Mouse (Mus musculus): ENCODE results near the gene S100a2. TPM values are rescaled to one million over a fixed set of nuclear protein-coding genes. Genes with fewer than 3 reads are reported as not detected.

S100a2 gene
- polyA plus RNA-seq, 1 experiment from 2014 or later: not detected

- Histone ChIP-seq H3K4me3 (ENCODE audit: control insufficient read depth in 1 of 2, insufficient read depth in 1 of 2, low read depth in 1 of 2, low read length in 2 of 2) (no peak overlapping the region), H3K4me1 (ENCODE audit: control insufficient read depth in 2 of 2, insufficient read depth in 2 of 2, low read length in 2 of 2) (peaks cover 5 to 12% of the 10 kb centered on the region in 2 experiments; a peak in 3 of 4 replicates), H3K9ac (ENCODE audit: low read length) (no peak overlapping the region), H3K27ac (replicated peaks in 1 of 2; ENCODE audit: control insufficient read depth in 1 of 2, insufficient read depth in 1 of 2, low read depth in 2 of 2, low read length in 2 of 2) (no peak overlapping the region), H3K27me3 (ENCODE audit: control insufficient read depth, insufficient read depth, low read length) (peaks cover 4% of the 10 kb centered on the region), H3K36me3 (ENCODE audit: control insufficient read depth, insufficient read depth, low read length) (no peaks in the 10 kb centered on the region), H3K4me2 (ENCODE audit: low read length) (no peak overlapping the region), H3K9me3 (ENCODE audit: control insufficient read depth, low read length) (no peaks in the 10 kb centered on the region)
- ATAC-seq (ENCODE audit: insufficient number of reproducible peaks, insufficient read depth, low FRiP score, low read depth): no peak
- 76% methylated on average over 3 of the region's 3 CpGs for WGBS
Observed at GRCm38 (mm10) chr3:90611494-90611893, 21.4 kb downstream of the S100a2 start.

GRCm38 (mm10) chr3:90612061-90612460, 22.0 kb downstream of the S100a2 start:
- WGBS: 63% methylated on average over 4 of the region's 4 CpGs
- Histone ChIP-seq H3K9me3 (ENCODE audit: control insufficient read depth, low read length) (no peaks in the 10 kb centered on the region), H3K4me1 (ENCODE audit: control insufficient read depth in 2 of 2, insufficient read depth in 2 of 2, low read length in 2 of 2) (peaks cover 5 to 12% of the 10 kb centered on the region in 2 experiments; a peak in 3 of 4 replicates), H3K27me3 (ENCODE audit: control insufficient read depth, insufficient read depth, low read length) (peaks cover 4% of the 10 kb centered on the region), H3K4me2 (ENCODE audit: low read length) (no peak overlapping the region), H3K4me3 (ENCODE audit: control insufficient read depth in 1 of 2, insufficient read depth in 1 of 2, low read depth in 1 of 2, low read length in 2 of 2) (no peak overlapping the region), H3K9ac (ENCODE audit: low read length) (no peak overlapping the region), H3K36me3 (ENCODE audit: control insufficient read depth, insufficient read depth, low read length) (no peaks in the 10 kb centered on the region), H3K27ac (replicated peaks in 1 of 2; ENCODE audit: control insufficient read depth in 1 of 2, insufficient read depth in 1 of 2, low read depth in 2 of 2, low read length in 2 of 2) (no peak overlapping the region)
- no peak for ATAC-seq (ENCODE audit: insufficient number of reproducible peaks, insufficient read depth, low FRiP score, low read depth)

- Histone ChIP-seq H3K4me2 (ENCODE audit: low read length) (peak within 1 kb of the TSS; percentile 82), H3K36me3 (ENCODE audit: control insufficient read depth, insufficient read depth, low read length) (no peaks in the 10 kb centered on the region), H3K27me3 (ENCODE audit: control insufficient read depth, insufficient read depth, low read length) (peaks cover 4% of the 10 kb centered on the region), H3K4me1 (ENCODE audit: control insufficient read depth in 2 of 2, insufficient read depth in 2 of 2, low read length in 2 of 2) (peaks cover 5 to 12% of the 10 kb centered on the region in 2 experiments; a peak in 3 of 4 replicates), H3K9ac (ENCODE audit: low read length) (peak within 1 kb of the TSS; percentile 57; the same call in 1 of the 2 replicates), H3K27ac (replicated peaks in 1 of 2; ENCODE audit: control insufficient read depth in 1 of 2, insufficient read depth in 1 of 2, low read depth in 2 of 2, low read length in 2 of 2) (no peak within 1 kb of the TSS), H3K4me3 (ENCODE audit: control insufficient read depth in 1 of 2, insufficient read depth in 1 of 2, low read depth in 1 of 2, low read length in 2 of 2) (peak within 1 kb of the TSS; percentile 36 to 41), H3K9me3 (ENCODE audit: control insufficient read depth, low read length) (no peaks in the 10 kb centered on the region)
- WGBS: under 1% methylated on average over 23 of the region's 23 CpGs
- peak; percentile 51; the same call in 1 of the 2 replicates for ATAC-seq (ENCODE audit: insufficient number of reproducible peaks, insufficient read depth, low FRiP score, low read depth)
Observed at GRCm38 (mm10) chr3:90612728-90613291, 22.8 kb downstream of the S100a2 start, which contains the start of gene S100a6. Gene S100a6 (plus strand): TSS chr3:90612882.

GRCm38 (mm10) chr3:90613461-90614147, 23.6 kb downstream of the S100a2 start:
- WGBS: 58% methylated on average over 7 of the region's 7 CpGs

GRCm38 (mm10) chr3:90614148-90614530, 24.1 kb downstream of the S100a2 start:
- Histone ChIP-seq H3K4me1 (ENCODE audit: control insufficient read depth in 2 of 2, insufficient read depth in 2 of 2, low read length in 2 of 2) (peaks cover 5 to 12% of the 10 kb centered on the region in 2 experiments; a peak in 3 of 4 replicates), H3K9me3 (ENCODE audit: control insufficient read depth, low read length) (no peaks in the 10 kb centered on the region), H3K27ac (replicated peaks in 1 of 2; ENCODE audit: control insufficient read depth in 1 of 2, insufficient read depth in 1 of 2, low read depth in 2 of 2, low read length in 2 of 2) (no peak overlapping the region), H3K27me3 (ENCODE audit: control insufficient read depth, insufficient read depth, low read length) (peaks cover 4% of the 10 kb centered on the region), H3K4me3 (ENCODE audit: control insufficient read depth in 1 of 2, insufficient read depth in 1 of 2, low read depth in 1 of 2, low read length in 2 of 2) (no peak overlapping the region), H3K4me2 (ENCODE audit: low read length) (no peak overlapping the region), H3K36me3 (ENCODE audit: control insufficient read depth, insufficient read depth, low read length) (no peaks in the 10 kb centered on the region), H3K9ac (ENCODE audit: low read length) (no peak overlapping the region)
- ATAC-seq (ENCODE audit: insufficient number of reproducible peaks, insufficient read depth, low FRiP score, low read depth): no peak
- WGBS: 79% methylated on average over 6 of the region's 6 CpGs

More at GRCm38 (mm10) chr3:90613461-90614147, 23.6 kb downstream of the S100a2 start:
- H3K4me3 ChIP-seq (ENCODE audit: control insufficient read depth in 1 of 2, insufficient read depth in 1 of 2, low read depth in 1 of 2, low read length in 2 of 2): peak overlapping the region in 1 of 2 experiments; percentile 36; a peak in 1 of 4 replicates
- H3K27ac ChIP-seq (replicated peaks in 1 of 2; ENCODE audit: control insufficient read depth in 1 of 2, insufficient read depth in 1 of 2, low read depth in 2 of 2, low read length in 2 of 2): no peak overlapping the region
- H3K4me2 ChIP-seq (ENCODE audit: low read length): peak overlapping the region; percentile 82
- peaks cover 4% of the 10 kb centered on the region for H3K27me3 ChIP-seq (ENCODE audit: control insufficient read depth, insufficient read depth, low read length)
- no peaks in the 10 kb centered on the region for H3K36me3 ChIP-seq (ENCODE audit: control insufficient read depth, insufficient read depth, low read length)
- no peaks in the 10 kb centered on the region for H3K9me3 ChIP-seq (ENCODE audit: control insufficient read depth, low read length)
- no peak for ATAC-seq (ENCODE audit: insufficient number of reproducible peaks, insufficient read depth, low FRiP score, low read depth)
- peak overlapping the region; percentile 57; the same call in 1 of the 2 replicates for H3K9ac ChIP-seq (ENCODE audit: low read length)
- peaks cover 5 to 12% of the 10 kb centered on the region in 2 experiments; a peak in 3 of 4 replicates for H3K4me1 ChIP-seq (ENCODE audit: control insufficient read depth in 2 of 2, insufficient read depth in 2 of 2, low read length in 2 of 2)

GRCm38 (mm10) chr3:90614611-90615251, 24.7 kb downstream of the S100a2 start:
- peak overlapping the region; percentile 17; the same call in 1 of the 2 replicates for H3K4me2 ChIP-seq (ENCODE audit: low read length)
- 77% methylated on average over 11 of the region's 11 CpGs for WGBS

GRCm38 (mm10) chr3:90615415-90615814, 25.4 kb downstream of the S100a2 start:
- Histone ChIP-seq H3K9me3 (ENCODE audit: control insufficient read depth, low read length) (no peaks in the 10 kb centered on the region), H3K27me3 (ENCODE audit: control insufficient read depth, insufficient read depth, low read length) (peaks cover 4% of the 10 kb centered on the region), H3K4me2 (ENCODE audit: low read length) (peak overlapping the region; percentile 17; the same call in 1 of the 2 replicates), H3K36me3 (ENCODE audit: control insufficient read depth, insufficient read depth, low read length) (no peaks in the 10 kb centered on the region), H3K4me1 (ENCODE audit: control insufficient read depth in 2 of 2, insufficient read depth in 2 of 2, low read length in 2 of 2) (peaks cover 5 to 12% of the 10 kb centered on the region in 2 experiments; a peak in 3 of 4 replicates), H3K9ac (ENCODE audit: low read length) (no peak overlapping the region), H3K4me3 (ENCODE audit: control insufficient read depth in 1 of 2, insufficient read depth in 1 of 2, low read depth in 1 of 2, low read length in 2 of 2) (no peak overlapping the region), H3K27ac (replicated peaks in 1 of 2; ENCODE audit: control insufficient read depth in 1 of 2, insufficient read depth in 1 of 2, low read depth in 2 of 2, low read length in 2 of 2) (no peak overlapping the region)
- 4% methylated on average over 7 of the region's 7 CpGs for WGBS
- ATAC-seq (ENCODE audit: insufficient number of reproducible peaks, insufficient read depth, low FRiP score, low read depth): peak; percentile 73

More at GRCm38 (mm10) chr3:90614611-90615251, 24.7 kb downstream of the S100a2 start:
- no peaks in the 10 kb centered on the region for H3K9me3 ChIP-seq (ENCODE audit: control insufficient read depth, low read length)
- no peak overlapping the region for H3K9ac ChIP-seq (ENCODE audit: low read length)
- H3K4me1 ChIP-seq (ENCODE audit: control insufficient read depth in 2 of 2, insufficient read depth in 2 of 2, low read length in 2 of 2): peaks cover 5 to 12% of the 10 kb centered on the region in 2 experiments; a peak in 3 of 4 replicates
- no peaks in the 10 kb centered on the region for H3K36me3 ChIP-seq (ENCODE audit: control insufficient read depth, insufficient read depth, low read length)
- H3K27ac ChIP-seq (replicated peaks in 1 of 2; ENCODE audit: control insufficient read depth in 1 of 2, insufficient read depth in 1 of 2, low read depth in 2 of 2, low read length in 2 of 2): no peak overlapping the region
- H3K4me3 ChIP-seq (ENCODE audit: control insufficient read depth in 1 of 2, insufficient read depth in 1 of 2, low read depth in 1 of 2, low read length in 2 of 2): no peak overlapping the region
- peaks cover 4% of the 10 kb centered on the region for H3K27me3 ChIP-seq (ENCODE audit: control insufficient read depth, insufficient read depth, low read length)
- no peak for ATAC-seq (ENCODE audit: insufficient number of reproducible peaks, insufficient read depth, low FRiP score, low read depth)

Measured in heart, embryonic 14.5 days (tissue).